Mouse (Mus musculus): ENCODE results near the gene Tmem203.

Gene Tmem203

GRCm38 (mm10) chr2:25255284-25255779, at the start of gene Tmem203:
Gene Tmem203 (plus strand): TSS chr2:25255439.
- no peak for DNase-seq (ENCODE audit: extremely low read depth, low read depth, low spot score)

- no peak for DNase-seq (ENCODE audit: extremely low read depth, low read depth, low spot score)
These were observed 47.6 kb upstream of the Tmem203 start for GRCm38 (mm10) chr2:25207593-25207992.

GRCm38 (mm10) chr2:25210686-25211085, 44.6 kb upstream of the Tmem203 start:
- no peak for DNase-seq (ENCODE audit: extremely low read depth, low read depth, low spot score)

GRCm38 (mm10) chr2:25211121-25211670, 44.0 kb upstream of the Tmem203 start, which contains the start of gene Nelfb:
Gene Nelfb (minus strand): TSS chr2:25211489.
- no peak for DNase-seq (ENCODE audit: extremely low read depth, low read depth, low spot score)

- no peak for DNase-seq (ENCODE audit: extremely low read depth, low read depth, low spot score)
These were observed 41.9 kb upstream of the Tmem203 start for GRCm38 (mm10) chr2:25213266-25213865.

- DNase-seq (ENCODE audit: extremely low read depth, low read depth, low spot score) = no peak
These were observed 40.8 kb upstream of the Tmem203 start, which contains the start of gene Stpg3 for GRCm38 (mm10) chr2:25214444-25214843. Gene Stpg3 (minus strand): TSS chr2:25214637.

- no peak for DNase-seq (ENCODE audit: extremely low read depth, low read depth, low spot score)
These were observed 37.6 kb upstream of the Tmem203 start for GRCm38 (mm10) chr2:25217666-25218065.

- DNase-seq (ENCODE audit: extremely low read depth, low read depth, low spot score) = no peak
These were observed 36.8 kb upstream of the Tmem203 start, which contains the start of gene Fam166a for GRCm38 (mm10) chr2:25218445-25218844. Gene Fam166a (plus strand): TSS chr2:25218745.

- DNase-seq (ENCODE audit: extremely low read depth, low read depth, low spot score) = no peak
These were observed 33.9 kb upstream of the Tmem203 start for GRCm38 (mm10) chr2:25221331-25221772.

- no peak for DNase-seq (ENCODE audit: extremely low read depth, low read depth, low spot score)
These were observed 31.4 kb upstream of the Tmem203 start for GRCm38 (mm10) chr2:25223681-25224491.

GRCm38 (mm10) chr2:25224492-25224765, 30.8 kb upstream of the Tmem203 start, which contains the start of gene Tubb4b:
Gene Tubb4b (minus strand): TSS chr2:25224702.
- DNase-seq (ENCODE audit: extremely low read depth, low read depth, low spot score) = no peak

GRCm38 (mm10) chr2:25224766-25225752, 30.2 kb upstream of the Tmem203 start:
- peak; percentile 96 for DNase-seq (ENCODE audit: extremely low read depth, low read depth, low spot score)

GRCm38 (mm10) chr2:25225811-25226379, 29.3 kb upstream of the Tmem203 start:
- DNase-seq (ENCODE audit: extremely low read depth, low read depth, low spot score) = no peak

GRCm38 (mm10) chr2:25226864-25227263, 28.4 kb upstream of the Tmem203 start:
- DNase-seq (ENCODE audit: extremely low read depth, low read depth, low spot score) = no peak

GRCm38 (mm10) chr2:25227406-25227805, 27.8 kb upstream of the Tmem203 start:
- DNase-seq (ENCODE audit: extremely low read depth, low read depth, low spot score) = no peak

- DNase-seq (ENCODE audit: extremely low read depth, low read depth, low spot score) = peak; percentile 77
These were observed 26.8 kb upstream of the Tmem203 start for GRCm38 (mm10) chr2:25228431-25228889.

GRCm38 (mm10) chr2:25228995-25229530, 26.2 kb upstream of the Tmem203 start:
- DNase-seq (ENCODE audit: extremely low read depth, low read depth, low spot score) = no peak

GRCm38 (mm10) chr2:25229582-25229981, 25.7 kb upstream of the Tmem203 start:
- no peak for DNase-seq (ENCODE audit: extremely low read depth, low read depth, low spot score)

GRCm38 (mm10) chr2:25230581-25230980, 24.7 kb upstream of the Tmem203 start:
- no peak for DNase-seq (ENCODE audit: extremely low read depth, low read depth, low spot score)

GRCm38 (mm10) chr2:25231038-25231437, 24.2 kb upstream of the Tmem203 start:
- no peak for DNase-seq (ENCODE audit: extremely low read depth, low read depth, low spot score)
